Mouse (Mus musculus) heart, adult 11 months (tissue): ENCODE data around the gene As3mt.
"Not testable (repeated sequence)": the region's sequence is repeated elsewhere in the genome, so short reads cannot be mapped to it uniquely, and the experiment has no call there.

Experiments
- DNase-seq: peaks from one replicate; pipeline ENCODE4 v3.0.0; 2022

As3mt gene

GRCm38 (mm10) chr19:46701156-46701555 is 6.1 kb upstream of the As3mt start:
- no peak for DNase-seq

- no peak for DNase-seq
Observed at GRCm38 (mm10) chr19:46705779-46706495, 1.3 kb upstream of the As3mt start.

- DNase-seq = no peak
Observed at GRCm38 (mm10) chr19:46706540-46707295, 540 bp upstream of the As3mt start.

- DNase-seq = no peak
Observed at GRCm38 (mm10) chr19:46710614-46711013, 3.4 kb downstream of the As3mt start.

GRCm38 (mm10) chr19:46714234-46714633 is 7.0 kb downstream of the As3mt start:
- no peak for DNase-seq

- DNase-seq = no peak
Observed at GRCm38 (mm10) chr19:46715016-46715415, 7.8 kb downstream of the As3mt start.

- DNase-seq = no peak
Observed at GRCm38 (mm10) chr19:46718150-46718549, 10.9 kb downstream of the As3mt start.

- DNase-seq = no peak
Observed at GRCm38 (mm10) chr19:46724411-46724810, 17.2 kb downstream of the As3mt start.

- DNase-seq = no peak
Observed at GRCm38 (mm10) chr19:46726142-46726541, 18.9 kb downstream of the As3mt start.

- no peak for DNase-seq
Observed at GRCm38 (mm10) chr19:46727140-46727736, 20.0 kb downstream of the As3mt start.

- peak; percentile 91 for DNase-seq
Observed at GRCm38 (mm10) chr19:46727945-46728540, 20.8 kb downstream of the As3mt start.

- no peak for DNase-seq
Observed at GRCm38 (mm10) chr19:46728909-46729308, 21.7 kb downstream of the As3mt start.

- DNase-seq = no peak
Observed at GRCm38 (mm10) chr19:46731351-46731750, 24.1 kb downstream of the As3mt start.

- DNase-seq = not testable (repeated sequence)
Observed at GRCm38 (mm10) chr19:46732673-46733072, 25.4 kb downstream of the As3mt start.

- no peak for DNase-seq
Observed at GRCm38 (mm10) chr19:46733626-46734025, 26.4 kb downstream of the As3mt start.

GRCm38 (mm10) chr19:46735241-46735640 is 28.0 kb downstream of the As3mt start:
- DNase-seq = peak; percentile 89

- peak; percentile 81 for DNase-seq
Observed at GRCm38 (mm10) chr19:46737106-46737505, 29.8 kb downstream of the As3mt start.

- DNase-seq = peak; percentile 84
Observed at GRCm38 (mm10) chr19:46740341-46741008, 33.2 kb downstream of the As3mt start.

GRCm38 (mm10) chr19:46741574-46741973 is 34.3 kb downstream of the As3mt start:
- no peak for DNase-seq

- DNase-seq = no peak
Observed at GRCm38 (mm10) chr19:46744681-46745080, 37.4 kb downstream of the As3mt start.

- no peak for DNase-seq
Observed at GRCm38 (mm10) chr19:46747799-46748198, 40.5 kb downstream of the As3mt start.

- DNase-seq = peak; percentile 76
Observed at GRCm38 (mm10) chr19:46752235-46752634, 45.0 kb downstream of the As3mt start.

- DNase-seq = peak; percentile 88
Observed at GRCm38 (mm10) chr19:46755066-46755465, 47.8 kb downstream of the As3mt start.
